Mouse (Mus musculus) c-Kit-positive CD71-positive TER-119-positive erythroid progenitor cells, embryonic 14.5 days (primary cell): ENCODE data around the gene Pde6d.
"Not testable (repeated sequence)": the region's sequence is repeated elsewhere in the genome, so short reads cannot be mapped to it uniquely, and the experiment has no call there.

Source experiments
- DNase-seq: peaks from one replicate; pipeline ENCODE4 v3.0.0-alpha.2; 2013; ENCODE audit warnings: low spot score

The Pde6d gene

DNA sequence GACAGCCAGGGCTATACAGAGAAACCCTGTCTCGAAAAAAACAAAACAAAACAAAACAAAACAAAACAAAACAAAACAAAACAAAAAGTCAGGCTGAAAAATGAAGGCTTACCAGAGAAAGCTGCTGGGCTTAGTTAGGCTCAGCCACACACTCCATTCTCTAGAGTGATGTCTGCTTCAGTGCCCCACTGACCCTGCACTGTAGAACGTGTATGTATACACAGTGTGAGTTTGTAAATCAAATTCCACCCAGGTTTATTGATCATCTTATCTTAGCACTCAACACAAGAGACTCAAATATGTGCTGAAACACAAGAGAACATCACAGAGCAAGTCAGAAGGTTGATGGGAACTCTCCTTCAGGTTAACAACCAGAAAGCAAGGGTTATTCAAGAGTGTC lies 14.0 kb downstream of the Pde6d start:
- no peak for DNase-seq

DNA sequence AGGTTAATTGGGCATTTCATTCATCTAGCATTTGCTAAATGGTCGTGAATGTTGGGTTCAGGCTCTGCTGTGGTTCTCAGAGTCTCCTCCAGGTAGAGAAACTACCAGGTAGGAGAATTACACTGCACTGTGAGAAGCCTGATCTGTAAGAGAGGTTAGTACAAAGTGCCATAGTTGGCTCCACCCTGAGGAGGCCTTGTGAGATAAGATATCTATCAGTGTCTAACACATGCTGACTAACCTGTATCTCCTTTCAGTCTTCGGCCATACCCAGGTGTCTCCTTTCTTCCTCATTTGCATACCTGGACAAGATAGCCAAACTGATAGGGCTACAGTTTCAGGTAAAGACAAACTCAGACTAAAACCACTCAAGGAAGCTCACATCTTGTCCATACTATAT lies 19.8 kb downstream of the Pde6d start:
- DNase-seq, result no peak

DNA sequence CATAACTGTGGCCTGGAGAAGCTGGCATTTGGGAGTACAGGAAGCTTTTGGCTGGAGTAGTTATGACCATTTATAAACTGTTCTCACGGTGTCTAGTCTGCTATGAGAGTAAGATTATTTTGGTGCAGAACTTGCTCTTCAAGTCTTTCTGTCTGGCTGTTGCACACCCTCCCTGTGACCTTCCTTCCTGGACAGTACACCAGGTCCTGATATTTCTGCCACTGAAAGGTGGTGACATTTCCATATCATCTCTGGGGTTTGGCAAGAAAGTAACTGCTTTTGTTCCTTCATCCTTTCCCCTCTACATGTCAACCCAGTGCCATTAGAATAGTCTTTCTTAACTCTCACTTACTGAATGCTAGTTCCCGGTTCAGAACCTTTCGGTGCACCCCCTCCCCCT lies 23.2 kb downstream of the Pde6d start:
- DNase-seq, result no peak

DNA sequence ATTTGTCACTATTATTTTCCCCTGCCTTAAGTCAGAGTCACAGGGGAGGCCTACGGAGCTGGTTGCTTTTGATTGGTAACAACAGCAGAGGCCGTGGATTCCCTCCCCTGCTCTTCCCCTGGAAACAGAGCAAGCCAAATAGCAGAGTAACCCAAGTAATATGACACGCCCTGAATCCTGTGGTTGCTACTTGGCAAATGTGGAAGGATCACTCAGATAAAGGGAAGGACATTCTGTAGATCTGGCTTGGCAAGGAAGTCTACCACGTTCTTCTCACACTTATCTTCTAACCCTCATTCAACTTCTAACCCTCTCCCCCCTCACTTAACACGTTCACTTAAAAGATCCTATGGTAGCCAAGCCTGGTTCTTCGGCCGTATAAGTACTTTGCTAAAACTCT lies 24.6 kb downstream of the Pde6d start:
- DNase-seq, result peak; percentile 39

DNA sequence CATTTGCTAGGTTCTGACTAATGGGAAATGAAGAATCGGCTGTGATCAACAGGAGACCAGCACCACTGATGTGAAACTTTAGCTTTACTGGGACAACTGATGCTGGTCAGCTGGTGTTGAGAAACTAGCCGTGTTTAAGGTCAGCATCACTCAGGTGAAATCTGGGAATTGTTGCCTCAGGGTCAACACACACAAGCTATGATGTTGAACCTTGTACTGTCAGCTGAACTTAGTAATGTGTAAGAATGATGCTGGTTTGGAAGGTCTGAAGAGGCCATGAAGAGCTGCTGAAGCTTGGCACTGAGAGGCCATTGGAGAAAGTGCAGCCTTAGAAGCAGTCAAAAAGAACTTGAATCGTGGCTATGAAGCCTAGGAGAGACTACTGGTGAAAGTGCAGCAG lies 26.8 kb downstream of the Pde6d start:
- no peak for DNase-seq

DNA sequence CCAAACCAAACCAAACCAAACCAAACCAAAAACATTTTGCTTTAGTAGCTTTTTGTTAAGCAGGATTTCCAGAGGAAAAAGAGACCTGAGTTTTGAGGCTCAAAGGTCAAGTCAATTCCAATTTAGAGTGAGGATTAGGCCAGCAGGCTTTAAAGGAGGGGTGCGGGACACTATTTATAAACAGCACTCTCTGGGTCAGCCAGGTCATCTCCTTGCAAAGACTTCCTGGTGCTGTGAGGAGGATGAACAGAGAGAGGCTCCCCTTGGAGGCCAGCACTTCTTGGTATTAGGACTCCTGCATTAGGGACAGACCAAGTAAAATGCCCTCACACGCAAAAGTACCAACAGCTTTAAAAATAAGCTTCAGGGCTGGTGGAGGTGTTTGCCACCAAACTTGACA lies 30.6 kb downstream of the Pde6d start:
- DNase-seq, result no peak

DNA sequence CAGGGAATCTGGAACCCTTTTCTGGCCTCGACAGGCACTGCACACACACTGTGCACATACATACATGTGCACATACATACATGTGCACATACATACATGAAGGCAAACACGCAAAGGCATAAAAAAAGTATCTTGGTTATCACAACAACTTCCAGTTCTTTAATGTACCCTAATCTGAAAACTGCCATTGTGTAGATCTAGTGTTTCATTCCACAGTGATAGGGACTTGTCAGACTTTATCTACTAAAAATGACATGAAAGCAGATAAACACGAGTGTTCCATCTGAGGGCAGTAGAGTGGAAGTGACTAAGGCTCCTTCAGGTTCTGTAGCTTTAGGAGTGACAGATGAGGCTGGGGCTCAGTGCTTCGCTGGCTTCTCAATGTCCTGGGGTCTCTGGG lies 31.1 kb downstream of the Pde6d start:
- no peak for DNase-seq

DNA sequence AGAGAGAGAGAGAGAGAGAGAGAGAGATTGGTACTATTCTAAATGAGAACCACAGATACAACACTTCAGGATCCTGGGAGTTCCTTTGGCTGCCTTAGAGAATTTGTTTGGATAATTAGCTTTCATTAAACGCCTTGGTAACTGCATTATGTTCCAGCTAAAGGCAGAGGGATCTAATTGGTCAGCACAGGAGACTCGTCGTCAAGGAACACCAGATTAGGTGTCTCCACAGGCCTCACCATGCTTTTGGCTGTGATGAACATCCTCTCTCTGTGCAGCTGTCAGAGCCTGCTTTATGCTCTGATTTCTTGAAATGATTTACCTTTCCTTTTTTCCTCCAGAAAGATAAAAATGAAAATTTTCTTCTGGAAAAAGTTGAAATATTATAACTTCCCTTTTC lies 35.6 kb downstream of the Pde6d start:
- DNase-seq, result no peak

DNA sequence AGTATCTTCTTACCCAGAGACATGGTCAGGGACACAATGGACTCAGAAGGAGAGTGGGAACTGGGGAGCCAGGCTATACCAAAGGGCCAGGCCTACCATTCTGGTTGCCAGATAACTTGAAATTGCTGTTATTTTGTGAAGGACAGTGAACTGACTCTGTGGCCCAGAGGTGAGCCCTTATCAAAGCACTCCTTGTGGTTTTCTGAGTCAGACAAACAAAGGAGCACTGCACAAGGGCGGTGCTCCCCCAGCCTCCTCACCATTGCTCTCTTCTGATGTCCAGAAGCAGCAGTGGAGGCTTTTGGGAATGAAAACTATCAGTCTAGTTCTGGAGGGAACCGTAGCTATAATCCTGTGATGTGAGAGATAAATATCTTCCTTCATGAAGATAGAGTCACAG lies 39.8 kb downstream of the Pde6d start:
- no peak for DNase-seq

DNA sequence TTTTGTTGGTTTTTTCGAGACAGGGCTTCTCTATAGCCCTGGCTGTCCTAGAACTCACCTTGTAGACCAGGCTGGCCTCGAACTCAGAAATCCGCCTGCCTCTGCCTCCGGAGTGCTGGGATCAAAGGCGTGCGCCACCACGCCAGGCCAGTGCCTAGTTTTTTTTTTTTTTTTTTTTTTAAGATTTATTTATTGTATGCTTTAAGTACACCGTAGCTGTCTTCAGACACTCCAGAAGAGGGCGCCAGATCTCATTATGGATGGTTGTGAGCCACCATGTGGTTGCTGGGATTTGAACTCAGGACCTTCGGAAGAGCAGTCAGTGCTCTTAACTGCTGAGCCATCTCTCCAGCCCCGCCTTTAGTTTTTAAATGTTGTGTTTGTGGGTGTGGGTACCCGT lies 42.8 kb downstream of the Pde6d start:
- DNase-seq, result not testable (repeated sequence)

DNA sequence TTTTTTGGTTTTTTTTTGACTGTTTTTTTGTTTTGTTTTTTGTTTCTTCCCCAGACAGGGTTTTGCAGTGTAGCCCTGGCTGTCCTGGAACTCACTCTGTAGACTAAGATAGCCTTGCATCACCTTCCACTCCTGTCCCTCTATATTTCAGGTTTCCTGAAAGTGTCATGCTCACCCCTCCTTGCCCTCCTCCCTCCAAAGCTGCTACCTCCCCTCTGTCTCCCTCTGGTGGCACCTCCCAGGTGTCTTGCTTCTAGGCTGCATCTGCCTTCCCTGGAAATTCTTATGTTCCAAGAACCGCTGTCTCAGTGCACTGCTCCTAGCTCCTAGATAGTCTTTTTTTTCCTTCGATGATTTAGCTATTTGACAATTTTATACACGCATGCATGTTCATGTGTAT lies 44.0 kb downstream of the Pde6d start:
- DNase-seq, result no peak

DNA sequence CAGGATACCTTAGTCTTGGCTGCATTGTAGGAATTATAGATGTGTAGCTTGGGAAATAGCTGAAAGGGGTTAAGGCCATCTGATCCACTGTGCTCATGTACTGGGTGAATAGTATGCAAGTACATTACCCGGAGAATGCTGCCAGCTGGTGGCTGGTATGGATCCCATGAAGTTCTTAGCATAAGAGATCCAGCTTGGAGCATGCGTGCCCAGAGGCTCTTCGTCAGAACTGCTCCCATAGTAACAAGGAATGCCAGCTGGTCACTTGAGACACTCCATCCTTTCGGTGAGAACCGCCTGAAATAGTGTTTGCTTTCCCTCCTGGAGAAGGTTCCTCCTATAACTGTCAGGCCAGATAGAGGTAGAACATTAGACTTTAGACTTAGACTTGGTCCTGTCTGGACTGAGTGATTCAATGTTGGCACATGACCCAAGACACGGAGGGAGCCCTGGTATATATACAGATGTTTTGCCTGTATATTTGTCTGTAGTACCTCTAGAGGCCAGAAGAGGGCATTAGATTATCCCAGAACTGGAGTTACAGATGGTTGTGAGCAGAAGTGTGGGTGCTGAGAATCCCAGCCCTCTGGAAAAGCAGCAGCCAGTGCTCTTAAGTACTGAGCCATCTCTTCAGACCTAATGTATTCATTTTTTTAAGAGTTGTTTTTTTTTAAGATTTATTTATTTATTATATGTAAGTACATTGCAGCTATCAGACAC lies 48.9 kb downstream of the Pde6d start:
- DNase-seq, result no peak

DNA sequence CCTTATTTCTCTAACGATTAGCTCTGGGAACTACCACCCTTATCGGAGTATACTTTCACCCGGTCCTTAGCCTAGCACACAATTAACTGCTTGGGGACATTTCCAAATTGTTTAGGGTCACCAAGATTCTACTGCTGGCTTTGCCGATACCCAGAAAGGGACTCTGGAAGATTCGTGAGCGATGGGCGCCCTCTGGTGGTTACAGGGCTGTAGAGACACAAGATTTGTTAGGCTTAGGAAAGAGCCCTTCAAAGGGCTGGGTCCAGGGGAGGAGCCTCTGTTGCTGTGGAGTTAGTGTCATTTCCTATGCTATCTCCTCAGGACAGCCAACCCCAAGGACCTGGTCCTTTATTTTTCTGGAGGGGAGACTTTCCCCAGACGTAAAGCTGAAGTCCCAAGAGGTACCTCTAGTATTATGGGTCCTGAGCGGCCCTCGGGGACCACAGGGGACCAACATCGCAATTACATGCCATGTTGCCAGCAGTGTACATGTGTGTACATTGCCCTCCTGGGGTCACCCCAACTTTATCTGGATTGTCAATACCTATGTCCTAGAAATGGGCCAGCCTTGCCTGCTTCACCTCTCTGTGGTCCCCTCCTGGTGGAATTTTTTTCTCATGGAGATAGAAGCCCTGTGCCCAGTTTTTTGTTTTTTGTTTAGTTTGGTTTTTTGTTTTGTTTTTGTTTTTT lies 49.9 kb downstream of the Pde6d start:
- DNase-seq, result peak; percentile 98

DNA sequence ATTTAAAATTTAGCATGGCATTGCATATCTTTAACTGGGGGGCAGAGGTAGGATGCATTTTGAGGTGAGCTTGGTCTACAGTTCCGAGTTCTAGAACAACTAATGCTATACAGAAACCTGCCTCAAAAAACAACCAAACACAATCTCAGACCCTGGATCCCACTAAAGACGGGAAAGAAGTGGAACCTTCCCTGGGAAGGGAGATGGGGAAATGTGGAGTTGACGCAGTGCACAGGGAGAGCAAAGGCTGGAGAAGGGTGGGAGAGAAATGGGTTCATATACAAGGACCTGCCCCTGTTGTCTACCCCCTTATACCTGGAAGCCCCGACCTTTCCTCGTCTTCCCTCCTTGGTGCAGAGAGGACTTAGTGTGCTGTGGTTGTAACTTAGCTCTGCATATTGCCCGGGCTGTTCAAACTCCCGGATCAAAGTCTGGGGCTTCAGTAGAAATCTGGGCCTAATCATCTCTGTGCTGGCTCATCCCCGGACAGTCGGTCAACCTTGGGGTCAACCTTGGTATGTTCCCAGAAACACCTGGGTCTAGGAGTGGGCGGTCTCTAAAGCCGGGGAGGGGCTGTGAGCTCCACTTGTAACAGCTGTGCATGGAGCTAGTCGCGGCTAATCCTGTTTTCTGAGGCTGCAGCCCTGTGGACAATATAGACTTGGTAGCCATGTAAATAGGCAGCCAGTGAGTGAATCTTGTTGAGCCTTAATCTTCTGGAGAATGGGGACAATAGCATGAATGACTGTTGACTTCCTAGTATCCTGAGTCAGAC lies 50.7 kb downstream of the Pde6d start:
- DNase-seq, result no peak

DNA sequence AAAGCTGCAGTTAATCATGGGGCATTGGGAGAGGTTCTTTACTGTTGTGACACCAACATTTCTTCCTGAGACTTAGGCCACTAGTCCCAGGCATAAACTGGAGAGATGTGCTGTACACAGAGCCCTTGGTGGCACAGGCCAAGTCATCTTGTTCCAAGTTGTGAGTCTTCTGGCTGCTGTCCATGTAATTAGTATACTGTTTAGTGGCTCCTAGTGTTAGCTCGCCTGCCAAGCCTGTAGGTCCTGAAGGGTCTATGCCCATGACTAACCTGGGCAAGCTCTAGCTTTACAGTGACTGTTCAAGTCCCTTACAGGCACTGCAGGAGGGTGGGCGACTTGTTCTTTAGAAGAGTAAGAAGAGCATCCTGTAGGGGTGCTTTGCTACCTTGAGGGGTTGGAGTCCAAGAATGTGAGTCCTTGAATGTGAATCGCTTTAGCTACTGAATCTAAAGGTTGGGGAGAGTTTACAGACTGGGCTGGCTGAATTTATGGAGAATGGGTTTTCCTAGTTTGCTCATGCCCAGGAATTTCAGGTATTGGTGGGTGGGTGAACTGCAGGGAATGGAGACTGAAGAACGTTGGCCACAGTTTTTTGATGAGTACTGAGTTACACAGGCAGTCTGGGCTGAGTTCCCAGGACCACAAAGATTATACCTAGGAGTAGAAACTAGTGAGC lies 51.4 kb downstream of the Pde6d start:
- no peak for DNase-seq

DNA sequence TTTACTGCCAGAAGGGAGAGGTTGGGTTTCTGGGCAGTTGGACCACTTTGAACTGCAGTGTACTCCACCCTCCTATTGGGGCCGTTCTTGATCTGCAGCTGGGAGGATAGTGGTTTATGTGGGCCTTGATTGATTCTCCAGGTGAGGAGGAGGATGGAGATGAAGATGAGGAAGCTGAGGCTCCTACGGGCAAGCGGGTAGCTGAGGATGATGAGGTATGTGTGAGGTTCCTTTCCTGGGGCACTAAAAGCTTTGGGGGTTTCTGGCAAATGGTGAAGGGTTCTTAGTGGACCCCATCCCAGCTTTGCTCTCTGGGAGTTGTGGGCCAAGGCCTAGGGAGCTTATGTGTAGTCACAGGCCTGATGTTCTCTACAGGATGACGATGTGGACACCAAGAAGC lies 52.8 kb downstream of the Pde6d start:
- DNase-seq, result no peak

DNA sequence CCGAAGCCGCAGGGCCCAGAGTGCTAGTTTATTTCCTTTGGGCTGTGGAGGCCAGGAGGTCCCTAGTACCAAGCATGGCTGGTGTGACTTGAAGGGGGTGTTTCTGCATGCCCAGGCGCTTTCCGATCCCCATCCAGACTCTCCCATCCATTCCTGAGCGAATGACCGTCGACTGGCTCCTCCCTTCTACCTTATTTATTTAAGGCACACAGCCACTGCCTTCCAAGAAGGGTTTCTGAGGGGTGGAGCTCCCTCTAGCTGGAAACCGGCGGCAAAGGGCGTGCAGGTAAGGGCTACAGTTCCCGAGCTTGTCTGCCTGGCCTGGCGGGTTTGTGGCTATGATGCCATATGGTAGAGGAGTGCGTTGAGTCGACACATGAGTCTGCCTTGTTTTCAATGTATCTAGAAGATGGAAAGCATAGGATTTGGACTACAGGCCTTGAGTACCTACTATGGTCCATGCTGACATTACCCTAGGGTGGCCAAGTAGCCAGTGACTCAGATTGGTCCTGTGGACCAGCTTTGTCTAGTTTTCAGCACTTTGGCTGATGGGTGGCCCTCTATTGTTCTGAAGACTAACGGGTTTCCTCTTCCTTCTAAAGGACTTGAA lies 53.8 kb downstream of the Pde6d start:
- DNase-seq, result peak; percentile 73

DNA sequence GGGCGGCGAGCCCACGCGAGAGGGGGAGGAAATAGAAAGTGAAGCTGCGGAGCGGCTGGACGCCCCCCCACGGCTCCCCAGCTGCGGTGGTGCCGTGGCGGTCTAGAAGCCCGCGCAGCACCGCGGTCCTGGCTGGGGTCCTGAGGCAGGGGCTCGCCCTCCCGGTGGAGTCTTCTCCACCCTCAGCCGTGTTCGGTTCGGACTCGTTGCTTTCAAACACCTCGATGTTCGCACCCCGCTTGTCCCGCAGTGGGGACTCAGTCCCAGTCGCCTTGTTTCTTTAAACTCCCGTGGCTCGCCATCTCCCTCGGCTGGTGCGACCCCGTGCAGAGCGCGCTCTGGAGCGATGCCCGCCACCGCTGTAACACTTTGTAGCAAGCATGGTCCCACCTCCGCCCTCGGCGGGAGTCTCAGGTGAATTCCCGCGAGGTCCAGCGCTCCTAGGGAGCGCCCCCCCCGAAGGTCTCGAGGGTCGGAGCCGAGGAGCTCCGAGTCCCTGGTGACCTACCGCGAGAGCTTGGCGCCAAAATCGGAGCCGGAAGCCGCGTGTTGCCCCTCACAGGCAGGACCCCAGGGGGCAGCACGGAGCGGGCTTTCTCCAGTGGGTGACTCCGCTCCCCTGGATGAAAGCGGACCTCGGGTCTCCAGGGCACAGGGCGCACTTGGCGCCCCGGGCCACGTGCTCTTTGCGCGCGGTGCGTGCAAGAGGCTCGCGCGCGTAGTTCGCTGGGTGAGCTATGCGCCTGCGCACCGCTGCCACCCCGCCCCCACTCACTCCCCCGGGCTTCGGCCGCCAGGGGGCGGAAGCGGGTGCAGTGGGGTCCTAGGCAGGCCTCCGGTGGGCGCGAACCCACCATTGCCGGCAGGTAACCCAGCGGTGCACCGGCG lies 54.6 kb downstream of the Pde6d start:
- peak; percentile 79 for DNase-seq

DNA sequence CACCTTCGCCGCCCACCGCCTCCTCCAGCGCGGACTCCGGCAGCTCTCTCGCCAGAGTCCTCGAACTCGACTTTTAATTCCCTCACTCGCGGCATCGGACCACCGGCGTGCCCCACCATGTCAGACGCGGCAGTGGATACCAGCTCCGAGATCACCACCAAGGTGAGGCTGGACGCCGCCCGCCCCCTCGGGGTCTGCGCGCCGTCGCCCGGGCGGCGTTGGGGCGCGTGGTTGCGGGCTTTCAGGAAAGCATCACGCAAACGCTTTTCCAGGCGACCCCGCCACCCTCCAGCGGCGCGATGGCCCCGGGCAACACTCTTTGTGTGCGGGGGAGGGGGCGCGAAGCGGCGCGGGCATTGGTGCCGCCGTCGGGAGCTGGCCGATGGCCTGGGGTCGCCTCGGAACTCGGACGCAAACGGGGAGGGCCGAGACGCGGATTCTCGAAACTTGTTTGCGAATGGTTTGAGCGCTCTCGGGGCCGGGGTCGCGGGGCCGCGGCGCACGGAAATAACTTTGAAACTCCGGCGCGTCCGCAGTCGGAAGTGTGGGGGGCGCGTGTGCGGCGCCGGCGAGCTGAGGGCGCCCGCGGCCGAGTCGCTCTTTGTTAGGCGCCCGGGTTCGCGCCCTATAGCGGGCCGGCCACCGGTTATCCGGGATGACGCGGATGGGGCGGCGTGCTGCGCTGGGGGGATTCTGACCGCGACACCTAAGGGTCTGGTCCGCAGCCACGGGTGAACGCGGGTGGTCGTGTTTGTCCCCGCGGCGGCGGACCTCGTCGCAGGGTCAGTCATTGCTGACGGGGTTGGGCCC lies 55.4 kb downstream of the Pde6d start:
- DNase-seq, result no peak

DNA sequence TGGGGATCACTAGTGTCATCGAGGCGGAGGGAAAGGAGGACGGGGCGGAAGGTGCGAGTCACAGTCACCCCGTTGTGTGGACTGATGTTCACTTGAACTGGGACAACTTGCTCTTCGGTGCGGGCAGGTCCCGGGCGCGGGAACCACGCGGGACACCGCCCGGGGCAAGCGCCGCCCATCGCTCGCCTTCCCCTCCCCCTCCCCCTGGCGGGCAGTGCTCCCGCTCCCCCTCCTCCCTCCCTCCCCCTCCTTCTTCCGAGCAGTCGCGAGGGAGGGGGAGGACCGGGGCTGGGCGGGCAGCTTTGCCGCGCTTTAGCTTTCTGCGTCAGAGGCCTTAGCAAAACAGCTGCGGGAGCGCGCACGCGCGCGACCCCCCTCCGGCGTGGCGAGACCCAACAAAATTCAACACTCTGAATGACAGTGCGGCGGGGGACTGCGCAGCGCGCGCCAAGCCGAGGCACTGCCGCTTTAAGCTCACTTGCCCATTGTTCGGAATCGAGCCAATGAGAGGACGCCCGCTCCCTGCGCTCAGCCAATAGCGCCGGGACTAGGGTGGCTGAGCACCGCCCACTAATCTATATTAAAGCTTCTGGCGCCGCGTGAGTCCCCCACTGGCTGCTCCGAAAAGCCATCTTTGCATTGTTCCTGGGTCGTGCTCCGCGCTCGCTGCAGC lies 56.2 kb downstream of the Pde6d start, which contains the start of gene Ptma:
Gene Ptma (plus strand): TSS at position 611 of the 673 bp plus-strand sequence.
- DNase-seq, result peak; percentile 95
